Mouse (Mus musculus) kidney, postnatal 14 days (tissue): ENCODE data around the gene Pgam2.

Experiments used
- DNase-seq: peaks from one replicate; pipeline ENCODE4 v3.0.0; 2022; ENCODE audit warnings: mixed read lengths

The Pgam2 gene

GRCm38 (mm10) chr11:5762633-5762982 is 40.9 kb downstream of the Pgam2 start:
- DNase-seq, result no peak

- peak; percentile 95 for DNase-seq
Observed at GRCm38 (mm10) chr11:5761820-5762632, 41.5 kb downstream of the Pgam2 start, which contains the start of gene Urgcp. TSS of gene Urgcp (minus strand) at chr11:5762376.

- no peak for DNase-seq
Observed at GRCm38 (mm10) chr11:5753755-5754154, 49.8 kb downstream of the Pgam2 start.
